Mouse (Mus musculus) mature B cell (primary cell): ENCODE data around the gene Cldn5.

Experiments used
- in situ Hi-C: fragments of 300-500 bp; cut with MboI; formaldehyde crosslinking; loops from 2 replicates; pipeline ENCODE4 v1.14.3; 2019

Gene Cldn5

DNA sequence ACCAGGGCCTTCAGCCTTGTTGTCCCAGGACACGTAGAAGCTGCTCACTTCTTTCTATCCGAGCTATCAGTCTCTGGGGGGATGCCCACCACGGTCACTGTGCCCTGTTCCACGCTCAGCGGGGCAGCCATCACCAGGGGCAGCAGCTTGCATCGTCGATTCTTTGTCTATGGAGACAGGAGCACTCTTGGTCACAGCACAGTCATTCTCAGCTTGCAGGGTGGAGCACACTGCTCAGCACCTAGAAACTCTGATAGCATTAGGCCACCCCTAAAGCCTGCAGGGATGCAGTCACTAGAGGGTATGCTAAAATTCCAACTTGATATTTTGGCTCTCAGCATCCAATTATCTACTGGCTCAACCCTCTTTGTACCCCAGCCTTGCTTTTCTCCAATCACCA lies 8.4 kb downstream of the Cldn5 start:
- in situ Hi-C loops: no loop called here

GRCm38 (mm10) chr16:18785485-18785884 lies 8.8 kb downstream of the Cldn5 start:
- in situ Hi-C loops: no loop called here

DNA sequence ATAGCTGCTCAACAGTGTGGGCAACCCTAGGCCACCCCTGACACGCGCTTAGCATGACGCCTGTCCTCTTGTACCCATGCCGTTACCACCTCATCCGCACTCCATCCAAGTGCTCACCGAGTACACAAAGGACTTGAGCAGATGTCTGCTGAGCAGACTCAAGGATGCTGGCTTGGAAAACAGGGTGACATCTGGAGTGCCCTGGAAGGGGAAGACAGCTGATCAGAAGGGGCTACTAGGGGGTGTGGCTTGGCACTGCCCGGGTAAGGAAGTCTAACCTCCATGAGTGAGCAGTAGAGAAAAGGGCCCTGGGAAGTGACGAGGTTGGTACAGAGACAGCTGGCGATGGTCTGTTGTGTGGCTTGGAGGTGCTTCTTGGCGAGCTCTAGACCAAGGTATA lies 10.0 kb downstream of the Cldn5 start:
- in situ Hi-C loops: no loop called here

DNA sequence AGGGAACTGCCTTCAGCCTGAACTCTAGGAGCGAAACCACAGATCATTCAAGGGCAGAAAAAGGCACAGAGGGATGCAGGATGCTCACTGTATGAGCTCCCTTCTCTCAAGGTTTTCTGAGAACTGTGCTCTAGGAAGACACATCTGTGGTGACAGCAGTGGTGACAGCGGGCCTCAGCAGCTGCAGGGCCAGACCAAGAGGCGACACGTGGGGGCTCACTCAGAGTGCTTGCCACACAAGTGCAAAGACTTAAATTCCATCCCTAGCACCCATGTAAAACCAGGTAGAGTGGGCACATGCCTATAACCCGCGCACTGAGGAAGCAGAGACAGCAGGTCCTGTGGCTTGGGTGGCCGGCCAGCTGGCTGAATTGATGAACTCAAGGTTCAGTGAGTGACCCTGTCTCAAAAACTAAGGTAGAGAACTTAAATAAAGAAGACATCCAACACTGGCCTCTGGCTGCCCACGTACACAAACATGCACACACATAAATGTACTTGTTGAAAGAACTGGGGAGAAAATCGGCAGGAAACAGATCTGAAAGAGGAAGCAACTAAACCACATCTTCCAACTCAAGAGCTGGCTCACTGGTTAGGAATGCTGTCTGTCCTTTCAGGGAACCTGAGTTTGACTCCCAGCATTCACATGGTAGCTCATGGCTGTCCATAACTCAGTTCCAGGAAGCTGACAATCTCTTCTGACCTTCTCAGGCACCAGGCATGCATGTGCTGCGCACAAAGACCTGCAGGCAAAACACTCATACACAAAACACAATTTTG lies 12.2 kb downstream of the Cldn5 start:
- in situ Hi-C loops: no loop called here

GRCm38 (mm10) chr16:18795223-18795899 lies 18.7 kb downstream of the Cldn5 start:
- in situ Hi-C loops: no loop called here

DNA sequence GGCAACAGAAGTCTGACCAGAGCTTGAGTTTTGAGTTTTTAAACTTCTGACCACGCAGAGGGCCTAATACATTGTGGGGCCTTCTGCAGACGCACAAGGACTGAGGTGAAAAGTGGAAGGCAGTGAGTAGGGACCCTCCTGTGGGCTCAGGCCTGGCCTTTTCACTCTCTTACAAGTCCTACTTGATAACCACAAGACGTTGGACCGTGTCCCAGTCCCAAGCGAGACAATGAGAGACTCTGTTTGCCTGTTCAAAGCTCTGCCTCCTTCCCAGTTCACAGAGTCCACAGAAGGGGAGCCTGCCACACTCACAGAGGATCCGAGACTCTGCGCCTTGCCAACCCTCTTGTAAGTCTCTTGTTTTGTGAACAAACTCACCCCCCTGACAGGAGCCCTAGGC lies 20.0 kb downstream of the Cldn5 start:
- in situ Hi-C loops: no loop called here

DNA sequence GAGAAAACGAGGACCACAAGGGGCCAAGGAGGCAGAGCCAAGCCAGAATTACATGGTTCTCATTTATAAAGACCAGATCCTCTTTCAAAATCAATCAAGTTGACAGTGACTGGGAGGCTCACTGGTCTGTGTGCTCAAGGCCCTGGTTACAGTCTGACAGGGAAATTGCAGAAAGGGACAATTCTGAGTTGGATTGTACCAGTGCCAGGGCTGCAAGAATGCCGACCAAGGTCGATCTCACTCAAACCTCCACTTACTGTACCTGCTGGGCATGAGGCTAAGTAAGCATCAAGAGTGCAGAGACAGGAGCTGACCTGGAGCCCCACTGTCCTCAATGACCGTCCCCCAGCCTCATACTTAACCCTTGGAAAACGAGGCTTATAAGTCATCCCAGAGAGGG lies 21.5 kb downstream of the Cldn5 start:
- in situ Hi-C loops: no loop called here

DNA sequence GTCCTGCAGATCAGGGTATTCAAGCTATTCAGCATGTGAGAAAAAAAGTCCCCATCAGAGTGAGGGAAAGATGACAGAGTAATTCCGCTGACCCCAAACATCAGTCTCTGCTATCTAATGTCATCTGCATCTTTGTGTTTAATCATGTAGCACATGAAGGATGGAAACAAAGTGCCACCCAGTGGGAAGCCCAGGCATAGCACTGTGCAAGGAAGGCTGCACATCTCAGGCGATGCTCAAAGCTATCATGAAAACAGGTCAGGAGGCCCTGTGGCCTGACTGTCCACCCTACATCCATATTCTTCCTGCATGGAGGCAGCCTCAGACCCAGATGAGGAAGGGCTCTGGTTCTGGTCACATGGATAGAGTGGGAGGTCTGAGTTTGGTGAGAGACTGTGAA lies 22.2 kb downstream of the Cldn5 start:
- in situ Hi-C loops: no loop called here

DNA sequence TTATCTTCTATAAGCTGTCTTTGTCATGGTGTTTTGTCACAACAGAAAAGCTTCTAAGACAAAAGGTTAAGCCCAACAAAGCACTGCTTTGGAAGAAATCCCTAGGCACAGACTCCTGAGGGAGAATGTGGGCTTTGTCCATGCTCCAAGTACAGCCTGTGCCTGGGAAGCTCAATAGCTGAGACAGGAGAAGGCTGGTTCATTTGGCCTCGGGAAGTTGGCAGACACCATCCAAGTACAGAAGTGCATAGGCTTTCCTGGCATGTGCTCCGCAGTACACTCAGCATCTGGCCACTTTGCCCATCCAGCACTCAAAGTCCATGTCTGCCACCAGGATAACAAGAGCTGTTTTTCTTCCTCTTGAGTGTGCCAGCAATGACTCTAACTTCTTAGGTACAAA lies 29.1 kb downstream of the Cldn5 start:
- in situ Hi-C loops: no loop called here

GRCm38 (mm10) chr16:18809001-18809400 lies 32.4 kb downstream of the Cldn5 start:
- in situ Hi-C loops: no loop called here

- in situ Hi-C loops: no loop called here
Measured at GRCm38 (mm10) chr16:18811032-18811431, 34.4 kb downstream of the Cldn5 start.

GRCm38 (mm10) chr16:18811468-18812384 lies 35.1 kb downstream of the Cldn5 start, which contains the start of the genes Ufd1 and Cdc45:
Gene Ufd1, plus strand, starts transcription at chr16:18811779.
Gene Cdc45, minus strand, starts transcription at chr16:18811987.
- in situ Hi-C loops: no loop called here

DNA sequence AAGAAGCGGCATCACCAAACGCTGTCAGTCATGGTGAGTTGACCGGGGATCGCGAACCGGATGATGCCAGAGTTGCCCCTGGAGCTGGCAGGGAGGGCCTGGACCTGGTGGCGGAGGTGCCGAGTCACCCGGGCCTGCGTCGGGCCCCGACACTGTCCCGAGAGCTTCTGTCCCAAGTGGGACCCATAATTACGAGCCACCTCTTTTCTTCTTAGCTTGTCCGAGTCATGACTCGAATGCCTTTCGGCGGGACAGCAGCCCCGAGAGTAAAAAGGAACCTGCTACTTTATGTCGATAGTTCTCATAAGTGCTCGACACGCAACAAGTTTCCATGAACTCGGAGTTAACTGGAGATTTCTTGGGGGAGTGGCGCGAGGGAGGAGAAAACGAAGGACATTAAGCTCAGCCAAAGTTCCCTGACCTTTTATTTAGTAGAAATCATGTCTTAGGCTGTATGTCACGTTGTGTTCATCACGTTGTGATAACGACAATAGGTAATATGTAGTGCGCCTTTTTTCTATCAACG lies 35.8 kb downstream of the Cldn5 start:
- in situ Hi-C loops: no loop called here

DNA sequence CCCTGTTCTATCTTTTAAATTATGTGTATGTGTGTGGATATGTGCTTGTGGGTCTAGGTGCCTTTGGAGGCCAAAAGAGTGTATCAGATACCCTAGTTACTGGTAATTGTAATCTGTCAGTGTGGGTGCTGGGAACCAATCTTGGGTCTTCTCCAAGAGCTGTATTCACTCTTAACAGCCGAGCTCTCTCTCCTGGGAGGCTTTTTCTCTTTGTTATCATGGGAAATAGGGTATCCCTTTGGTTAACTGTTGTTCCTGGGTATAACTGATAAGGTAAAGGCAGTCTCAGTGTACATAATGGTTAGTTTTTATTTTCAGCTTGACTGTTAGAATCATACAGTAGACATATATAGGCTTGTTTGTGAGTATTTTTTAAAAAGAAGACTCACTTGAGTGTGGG lies 45.7 kb downstream of the Cldn5 start:
- in situ Hi-C loops: no loop called here

- in situ Hi-C loops: no loop called here
Measured at GRCm38 (mm10) chr16:18822925-18823324, 46.3 kb downstream of the Cldn5 start.
